In the genomic region with DNA sequence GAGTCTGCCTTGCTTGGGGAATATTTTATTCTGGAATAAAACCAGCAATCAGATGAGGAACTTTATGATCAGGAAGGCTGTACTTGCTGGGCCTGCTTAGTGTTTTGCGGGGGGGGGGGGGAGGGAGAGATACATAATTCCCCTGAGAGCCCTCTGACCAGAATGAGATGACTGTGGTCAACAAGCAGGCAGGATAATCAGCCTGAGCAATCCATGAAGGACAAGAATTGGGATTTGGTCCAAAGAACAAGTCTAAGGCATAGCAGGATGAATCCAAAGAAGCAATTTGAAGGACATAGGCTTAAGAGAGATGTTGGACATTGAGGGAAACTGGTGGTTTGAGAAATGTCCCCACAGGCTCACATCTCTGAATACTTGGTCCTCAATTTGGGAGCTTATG, we compare ENCODE assay signal across 28 mouse cellular contexts.
DNase-seq lines count a peak whose midpoint lies in the region; ATAC-seq lines count a peak whose summit lies in the region.
"Had no signal": no experiment of that assay in that cellular context is flagged by ENCODE, and none has a peak within 500 bp of the region (broad histone marks: within the 10 kb centered on the region; RNA-seq: fewer than 3 reads in every experiment).

No protein-coding gene starts in this region.

- no peak overlapping the region for H3K4me2 ChIP-seq in embryonic facial prominence, embryonic 14.5 days (ENCODE audit: low read depth, low read length)
- no peak overlapping the region for H3K4me2 ChIP-seq in intestine, embryonic 15.5 days (replicated peaks)
- H3K4me2 ChIP-seq: embryonic facial prominence, embryonic 12.5 days; embryonic facial prominence, embryonic 15.5 days; forebrain, embryonic 12.5 days had no signal

- H3K9me3 ChIP-seq in embryonic facial prominence, embryonic 14.5 days (ENCODE audit: control insufficient read depth, low read length), result no peaks in the 10 kb centered on the region
- H3K9me3 ChIP-seq in embryonic facial prominence, embryonic 10.5 days, result no peaks in the 10 kb centered on the region
- no peaks in the 10 kb centered on the region for H3K9me3 ChIP-seq in intestine, embryonic 15.5 days
- H3K9me3 ChIP-seq: embryonic facial prominence, embryonic 12.5 days; embryonic facial prominence, embryonic 15.5 days; forebrain, embryonic 10.5 days; forebrain, embryonic 12.5 days; G1E had no signal

- H3K27me3 ChIP-seq in embryonic facial prominence, embryonic 14.5 days (replicated peaks; ENCODE audit: control insufficient read depth, insufficient read depth, low read length), result no peaks in the 10 kb centered on the region
- H3K27me3 ChIP-seq in embryonic facial prominence, embryonic 10.5 days (replicated peaks; ENCODE audit: low read depth, poor library complexity, severe bottlenecking), result no peaks in the 10 kb centered on the region
- H3K27me3 ChIP-seq in intestine, embryonic 15.5 days (replicated peaks), result no peaks in the 10 kb centered on the region
- H3K27me3 ChIP-seq: CH12.LX; embryonic facial prominence, embryonic 12.5 days; embryonic facial prominence, embryonic 15.5 days; forebrain, embryonic 12.5 days had no signal

- WGBS in embryonic facial prominence, embryonic 14.5 days, result 78% methylated on average over 1 of the region's 1 CpGs
- whole genome bisulfite sequencing in embryonic facial prominence, embryonic 10.5 days, result 83% methylated on average over 1 of the region's 1 CpGs
- 80% methylated on average over 1 of the region's 1 CpGs for WGBS in intestine, embryonic 15.5 days

- no peak overlapping the region for H3K27ac ChIP-seq in embryonic facial prominence, embryonic 14.5 days (replicated peaks; ENCODE audit: low read depth, low read length)
- H3K27ac ChIP-seq in embryonic facial prominence, embryonic 10.5 days (replicated peaks), result no peak overlapping the region
- no peak overlapping the region for H3K27ac ChIP-seq in intestine, embryonic 15.5 days
- H3K27ac ChIP-seq: embryonic facial prominence, embryonic 12.5 days; embryonic facial prominence, embryonic 15.5 days; forebrain, embryonic 10.5 days; forebrain, embryonic 12.5 days had no signal

- no peaks in the 10 kb centered on the region for H3K4me1 ChIP-seq in embryonic facial prominence, embryonic 14.5 days (ENCODE audit: control insufficient read depth, insufficient read depth, low read length)
- no peaks in the 10 kb centered on the region for H3K4me1 ChIP-seq in embryonic facial prominence, embryonic 10.5 days
- no peaks in the 10 kb centered on the region for H3K4me1 ChIP-seq in intestine, embryonic 15.5 days (replicated peaks)
- H3K4me1 ChIP-seq: embryonic facial prominence, embryonic 12.5 days; embryonic facial prominence, embryonic 15.5 days; forebrain, embryonic 10.5 days; forebrain, embryonic 12.5 days had no signal

- no peak overlapping the region for H3K4me3 ChIP-seq in embryonic facial prominence, embryonic 14.5 days (ENCODE audit: low read depth, low read length)
- H3K4me3 ChIP-seq in embryonic facial prominence, embryonic 10.5 days, result no peak overlapping the region
- H3K4me3 ChIP-seq in intestine, embryonic 15.5 days (replicated peaks), result no peak overlapping the region
- H3K4me3 ChIP-seq: embryonic facial prominence, embryonic 12.5 days; embryonic facial prominence, embryonic 15.5 days; erythroblast, embryonic 14.5 days; forebrain, embryonic 10.5 days; forebrain, embryonic 12.5 days had no signal

- no peak overlapping the region for H3K9ac ChIP-seq in embryonic facial prominence, embryonic 14.5 days (ENCODE audit: low read depth, low read length)
- no peak overlapping the region for H3K9ac ChIP-seq in intestine, embryonic 15.5 days
- H3K9ac ChIP-seq: embryonic facial prominence, embryonic 12.5 days; embryonic facial prominence, embryonic 15.5 days; forebrain, embryonic 12.5 days had no signal

- ATAC-seq in embryonic facial prominence, embryonic 14.5 days (ENCODE audit: low read depth), result no peak
- ATAC-seq in intestine, embryonic 15.5 days, result no peak
- ATAC-seq: CD4-positive, CD25-positive, alpha-beta regulatory T cell, adult 4 months; forebrain, embryonic 14.5 days; forebrain, embryonic 16.5 days had no signal

- H3K36me3 ChIP-seq in embryonic facial prominence, embryonic 14.5 days (ENCODE audit: control insufficient read depth, insufficient read depth, low read length), result peaks cover 94% of the 10 kb centered on the region
- peaks cover 97% of the 10 kb centered on the region for H3K36me3 ChIP-seq in embryonic facial prominence, embryonic 10.5 days (replicated peaks)
- peaks cover 25% of the 10 kb centered on the region for H3K36me3 ChIP-seq in intestine, embryonic 15.5 days

- peak; percentile 49 for DNase-seq in embryonic facial prominence, embryonic 14.5 days (ENCODE audit: low spot score)
- no peak for DNase-seq in embryonic facial prominence, embryonic 10.5 days (ENCODE audit: low spot score)
- peak; percentile 12 for DNase-seq in ovary, adult 18-20 months (ENCODE audit: low spot score)
- no peak for DNase-seq in ovary, postnatal 10 days (ENCODE audit: low spot score)
- peak; percentile 75 for DNase-seq in NIH3T3 (ENCODE audit: low read depth)
- DNase-seq in c-Kit-positive CD71-positive TER-119-positive erythroid progenitor cells, embryonic 14.5 days (ENCODE audit: low spot score), result no peak
- DNase-seq: adrenal gland, adult 8-10 months; adrenal gland, postnatal 14 days; adrenal gland, postnatal 36 days; B cell, adult 2 months; cerebellum, adult 11 months; cerebellum, adult 18-20 months; cerebellum, adult 8-10 months; cerebellum, adult 9-11 months; cerebellum, postnatal 14 days; cerebellum, postnatal 36 days; embryo, embryonic 11 days had no signal

Comparison
In these comparisons a context has a peak if more than half of its experiments do, and no peak if none do; other contexts are left out.
1. DNase-seq: peak in embryonic facial prominence, embryonic 14.5 days (single experiment), ovary, adult 18-20 months (single experiment) and NIH3T3 (single experiment); none in embryonic facial prominence, embryonic 10.5 days (single experiment), ovary, postnatal 10 days (single experiment) and c-Kit-positive CD71-positive TER-119-positive erythroid progenitor cells, embryonic 14.5 days (single experiment).